Mouse (Mus musculus): ENCODE results near the gene Chuk. TPM values are rescaled to one million over a fixed set of nuclear protein-coding genes. Genes with fewer than 3 reads are reported as not detected.

The Chuk gene
- total RNA-seq (2021), result 10 to 100 TPM; 52.7 to 58.6 TPM
- long read RNA-seq, experiment 1, transcript Chuk-201 (21 exons, 3,502 nt), result major isoform, 7 of 14 reads
- long read RNA-seq, experiment 1, partial matches to known transcripts, result 3 of 14 reads
- long read RNA-seq, experiment 1, other reads (novel, unspliced or antisense), result 4 of 14 reads
- long read RNA-seq, experiment 2, transcript Chuk-201 (21 exons, 3,502 nt), result major isoform, 8 of 17 reads
- long read RNA-seq, experiment 2, partial matches to known transcripts, result 0 of 17 reads
- long read RNA-seq, experiment 2, other reads (novel, unspliced or antisense), result 5 of 17 reads

- TF ChIP-seq CTCF (IDR thresholded peaks at IDR 0.05), result no peak
- DNase-seq (ENCODE audit: extremely low spot score in 1 of 2, low spot score in 2 of 2), result peak; percentile 94 to 95
- intact Hi-C loops (cut with DNase I), result loop anchor here (10.0 kb wide), 1 partner anchor 352 kb away; the partner anchor contains the start of genes Cox15 and Cutc
- Histone ChIP-seq H3K27ac (peak within 1 kb of the TSS; percentile 82), H3K4me3 (peak within 1 kb of the TSS; percentile 94)
Observed at GRCm38 (mm10) chr19:44106831-44107660, at the start of gene Chuk. TSS of gene Chuk (minus strand) at chr19:44107480.

- no peak for TF ChIP-seq CTCF (IDR thresholded peaks at IDR 0.05)
- Histone ChIP-seq H3K27ac (no peak overlapping the region), H3K4me3 (no peak overlapping the region)
- no peak for DNase-seq (ENCODE audit: extremely low spot score in 1 of 2, low spot score in 2 of 2)
- intact Hi-C loops (cut with DNase I), result no loop called here
Observed at GRCm38 (mm10) chr19:44157005-44157404, 49.7 kb upstream of the Chuk start.

- no peak for TF ChIP-seq CTCF (IDR thresholded peaks at IDR 0.05)
- intact Hi-C loops (cut with DNase I), result no loop called here
- Histone ChIP-seq H3K27ac (no peak overlapping the region), H3K4me3 (no peak overlapping the region)
- DNase-seq (ENCODE audit: extremely low spot score in 1 of 2, low spot score in 2 of 2), result no peak
Observed at GRCm38 (mm10) chr19:44153781-44154180, 46.5 kb upstream of the Chuk start.

GRCm38 (mm10) chr19:44148991-44149390 is 41.7 kb upstream of the Chuk start:
- H3K4me3 ChIP-seq, result no peak overlapping the region
- intact Hi-C loops (cut with DNase I), result no loop called here
- TF ChIP-seq CTCF (IDR thresholded peaks at IDR 0.05), result no peak
- DNase-seq (ENCODE audit: extremely low spot score in 1 of 2, low spot score in 2 of 2), result no peak
- H3K27ac ChIP-seq, result no peak overlapping the region

- Histone ChIP-seq H3K27ac (no peak overlapping the region), H3K4me3 (no peak overlapping the region)
- intact Hi-C loops (cut with DNase I), result no loop called here
- no peak; the same call in none of the 2 replicates for TF ChIP-seq CTCF (IDR thresholded peaks at IDR 0.05)
- no peak for DNase-seq (ENCODE audit: extremely low spot score in 1 of 2, low spot score in 2 of 2)
Observed at GRCm38 (mm10) chr19:44148345-44148744, 41.1 kb upstream of the Chuk start.

GRCm38 (mm10) chr19:44146951-44147350 is 39.7 kb upstream of the Chuk start:
- no peak for DNase-seq (ENCODE audit: extremely low spot score in 1 of 2, low spot score in 2 of 2)
- no peak for TF ChIP-seq CTCF (IDR thresholded peaks at IDR 0.05)
- Histone ChIP-seq H3K27ac (no peak overlapping the region), H3K4me3 (no peak overlapping the region)
- intact Hi-C loops (cut with DNase I), result no loop called here

- TF ChIP-seq CTCF (IDR thresholded peaks at IDR 0.05), result no peak
- no peak for DNase-seq (ENCODE audit: extremely low spot score in 1 of 2, low spot score in 2 of 2)
- intact Hi-C loops (cut with DNase I), result no loop called here
- Histone ChIP-seq H3K27ac (peak overlapping the region; percentile 84), H3K4me3 (peak overlapping the region; percentile 86)
Observed at GRCm38 (mm10) chr19:44146568-44146879, 39.2 kb upstream of the Chuk start.

GRCm38 (mm10) chr19:44145702-44146567 is 38.7 kb upstream of the Chuk start, which contains the start of gene Bloc1s2:
TSS of gene Bloc1s2 (minus strand) at chr19:44146446.
- intact Hi-C loops (cut with DNase I), result no loop called here
- TF ChIP-seq CTCF (IDR thresholded peaks at IDR 0.05), result no peak

GRCm38 (mm10) chr19:44144366-44144765 is 37.1 kb upstream of the Chuk start:
- TF ChIP-seq CTCF (IDR thresholded peaks at IDR 0.05), result no peak
- no peak overlapping the region for H3K27ac ChIP-seq
- no peak overlapping the region for H3K4me3 ChIP-seq
- intact Hi-C loops (cut with DNase I), result no loop called here
- DNase-seq (ENCODE audit: extremely low spot score in 1 of 2, low spot score in 2 of 2), result no peak

More at GRCm38 (mm10) chr19:44145702-44146567, 38.7 kb upstream of the Chuk start, which contains the start of gene Bloc1s2:
- DNase-seq (ENCODE audit: extremely low spot score in 1 of 2, low spot score in 2 of 2), result peak; percentile 89 to 90
- Histone ChIP-seq H3K4me3 (peak within 1 kb of the TSS; percentile 86), H3K27ac (peak within 1 kb of the TSS; percentile 84)

- DNase-seq (ENCODE audit: extremely low spot score in 1 of 2, low spot score in 2 of 2), result no peak
- intact Hi-C loops (cut with DNase I), result loop anchor here (2.0 to 10.0 kb wide), 3 partner anchors 27 to 799 kb away; partner anchors contain the start of genes Cox15, Cutc and Slf2
- no peak overlapping the region; the same call in 1 of the 2 replicates for H3K27ac ChIP-seq
- no peak for TF ChIP-seq CTCF (IDR thresholded peaks at IDR 0.05)
- peak overlapping the region; percentile 54 for H3K4me3 ChIP-seq
Observed at GRCm38 (mm10) chr19:44135960-44136485, 28.7 kb upstream of the Chuk start.

Data from left cerebral cortex, adult 2 months (tissue).